Mouse (Mus musculus): ENCODE data around the gene Sp2. TPM values are rescaled to one million over a fixed set of nuclear protein-coding genes. Genes with fewer than 3 reads are reported as not detected.

Sp2 gene
- total RNA-seq, 1 experiment = 5.4 TPM

DNA sequence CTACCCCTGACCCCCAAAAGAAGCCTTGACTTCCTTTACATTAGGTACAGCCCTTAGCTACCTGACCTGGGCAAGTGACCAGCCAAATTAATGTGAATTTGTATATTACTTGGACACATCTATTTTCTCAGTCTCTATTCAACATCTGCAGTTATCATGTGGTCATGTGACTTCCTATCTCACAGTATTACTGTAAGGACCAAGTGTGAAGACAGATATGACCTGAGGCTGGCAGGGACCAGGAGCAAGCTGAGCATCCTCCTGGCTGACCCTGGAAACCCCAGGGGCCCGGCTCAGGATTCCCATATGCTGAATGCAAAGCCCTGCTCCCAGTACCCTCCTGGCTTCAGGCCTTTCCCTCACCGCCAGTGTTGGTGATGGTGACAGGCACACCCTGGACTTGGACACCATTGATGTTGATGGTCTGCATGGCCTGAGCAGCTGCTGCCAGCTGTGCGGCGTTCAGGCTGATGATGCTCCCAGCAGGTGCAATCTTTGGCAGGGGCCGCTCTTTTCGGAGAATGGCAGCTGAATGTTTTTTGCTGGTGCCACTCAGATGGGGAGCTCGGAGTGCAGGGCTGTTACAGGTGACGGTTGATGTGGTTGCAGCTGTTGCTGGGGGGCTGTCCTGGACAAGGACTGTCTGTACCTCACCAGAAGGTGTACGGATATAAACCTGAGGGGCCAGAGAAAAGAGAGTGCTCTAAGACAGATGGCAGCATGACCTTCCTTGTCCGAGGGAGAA lies 25.5 kb downstream of the Sp2 start:
- Histone ChIP-seq H3K4me3 (ENCODE audit: insufficient read depth in 1 of 2, low read depth in 1 of 2, low read length in 2 of 2, poor library complexity in 1 of 2, severe bottlenecking in 1 of 2) (no peak overlapping the region), H3K9me3 (ENCODE audit: control insufficient read depth, insufficient read depth, low read depth, low read length) (no peaks in the 10 kb centered on the region), H3K9ac (ENCODE audit: insufficient read depth, low read depth, low read length, poor library complexity, severe bottlenecking) (no peak overlapping the region), H3K4me1 (ENCODE audit: control insufficient read depth in 2 of 2, insufficient read depth in 2 of 2, low read length in 2 of 2, poor library complexity in 1 of 2) (peaks cover 9 to 28% of the 10 kb centered on the region in 2 experiments), H3K27ac (ENCODE audit: insufficient read depth, low read depth, low read length, poor library complexity, severe bottlenecking) (no peak overlapping the region), H3K36me3 (ENCODE audit: control insufficient read depth, insufficient read depth, low read length, poor library complexity, severe bottlenecking) (peaks cover 65% of the 10 kb centered on the region)
- DNase-seq (ENCODE audit: low read depth, low spot score) = no peak
- in situ Hi-C loops (cut with MboI; ENCODE audit: low sequenced_read_pairs in 2 of 2, unreplicated experiment in 2 of 2) = no loop called here
- no peak for TF ChIP-seq HCFC1 (IDR thresholded peaks at IDR 0.05; ENCODE audit: borderline replicate concordance, insufficient read depth, low read length)
- no peak for TF ChIP-seq CHD2 (IDR thresholded peaks at IDR 0.05; ENCODE audit: low read depth, low read length)
- TF ChIP-seq MAFK (IDR thresholded peaks at IDR 0.05; ENCODE audit: insufficient read depth, low read depth, low read length) = no peak
- TF ChIP-seq ZC3H11A (IDR thresholded peaks at IDR 0.05; ENCODE audit: borderline replicate concordance, low read depth, low read length) = no peak

DNA sequence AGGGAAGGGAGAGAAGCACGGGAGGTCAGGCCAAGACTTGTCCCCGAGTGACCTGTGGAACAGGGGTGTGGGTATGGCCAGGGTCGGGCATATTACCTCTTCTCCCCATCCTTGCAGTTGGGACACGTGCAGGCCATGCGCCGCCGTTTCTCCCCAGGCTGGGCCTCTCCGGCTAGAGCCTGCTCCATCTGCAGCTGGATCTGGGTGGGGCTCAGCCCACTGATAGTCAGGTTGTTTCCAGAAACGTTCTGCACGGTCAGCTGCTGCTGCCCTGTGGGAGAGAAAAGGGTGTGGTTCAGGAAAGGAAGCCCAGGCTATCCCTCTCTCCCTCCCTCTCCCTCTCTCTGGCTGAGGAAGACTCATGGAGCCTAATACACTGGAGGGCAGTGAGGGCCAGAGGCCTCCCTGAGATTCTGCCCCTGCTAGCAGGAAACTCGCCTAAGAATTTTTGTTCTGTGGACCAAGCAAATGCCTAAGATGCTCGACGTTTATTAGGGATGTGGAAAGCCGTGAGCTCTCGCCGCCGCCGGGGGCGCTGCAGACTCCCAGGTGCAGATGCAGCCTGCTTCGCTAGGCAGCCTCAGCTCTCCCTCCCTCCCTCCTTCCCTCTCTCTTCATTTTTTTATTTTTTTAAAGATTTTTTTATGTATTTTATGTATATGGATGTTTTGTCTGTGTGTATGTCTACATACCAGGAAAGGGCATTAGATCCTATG lies 26.6 kb downstream of the Sp2 start:
- peak overlapping the region; percentile 74 for H3K9ac ChIP-seq (ENCODE audit: insufficient read depth, low read depth, low read length, poor library complexity, severe bottlenecking)
- H3K9me3 ChIP-seq (ENCODE audit: control insufficient read depth, insufficient read depth, low read depth, low read length) = no peaks in the 10 kb centered on the region
- H3K4me1 ChIP-seq (ENCODE audit: control insufficient read depth in 2 of 2, insufficient read depth in 2 of 2, low read length in 2 of 2, poor library complexity in 1 of 2) = peaks cover 9 to 23% of the 10 kb centered on the region in 2 experiments
- H3K27ac ChIP-seq (ENCODE audit: insufficient read depth, low read depth, low read length, poor library complexity, severe bottlenecking) = peak overlapping the region; percentile 59
- TF ChIP-seq HCFC1 (IDR thresholded peaks at IDR 0.05; ENCODE audit: borderline replicate concordance, insufficient read depth, low read length) (peak; percentile 39; the same call in 1 of the 2 replicates), MAFK (IDR thresholded peaks at IDR 0.05; ENCODE audit: insufficient read depth, low read depth, low read length) (no peak), CHD2 (IDR thresholded peaks at IDR 0.05; ENCODE audit: low read depth, low read length) (no peak), ZNF384 (IDR thresholded peaks at IDR 0.05; ENCODE audit: low read depth, low read length) (peak; percentile 38; the same call in 1 of the 2 replicates)
- in situ Hi-C loops (cut with MboI; ENCODE audit: low sequenced_read_pairs in 2 of 2, unreplicated experiment in 2 of 2) = no loop called here
- peaks cover 66% of the 10 kb centered on the region for H3K36me3 ChIP-seq (ENCODE audit: control insufficient read depth, insufficient read depth, low read length, poor library complexity, severe bottlenecking)
- no peak for DNase-seq (ENCODE audit: low read depth, low spot score)
- H3K4me3 ChIP-seq (ENCODE audit: insufficient read depth in 1 of 2, low read depth in 1 of 2, low read length in 2 of 2, poor library complexity in 1 of 2, severe bottlenecking in 1 of 2) = peak overlapping the region; percentile 13 to 53; a peak in 3 of 4 replicates

DNA sequence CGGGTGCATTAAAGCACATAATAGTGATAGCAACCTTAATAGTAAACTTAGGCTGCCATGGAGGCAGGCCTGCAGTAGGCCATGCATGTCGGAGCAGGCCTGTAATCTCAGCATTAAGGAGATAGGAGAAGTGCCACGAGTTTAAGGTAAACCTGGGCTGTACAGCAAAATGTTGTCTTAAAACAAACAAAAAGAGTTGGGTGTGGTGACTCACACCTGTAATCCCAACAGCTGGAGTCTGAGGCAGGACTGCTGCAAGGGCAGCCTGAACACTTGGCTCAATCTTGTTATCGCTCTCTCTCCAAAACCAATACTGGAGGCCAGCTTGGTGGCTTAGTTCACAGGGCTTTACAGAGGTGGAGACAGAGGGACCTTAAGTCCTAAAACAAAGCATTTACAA lies 27.7 kb downstream of the Sp2 start:
- no peaks in the 10 kb centered on the region for H3K9me3 ChIP-seq (ENCODE audit: control insufficient read depth, insufficient read depth, low read depth, low read length)
- no peak for TF ChIP-seq MAFK (IDR thresholded peaks at IDR 0.05; ENCODE audit: insufficient read depth, low read depth, low read length)
- TF ChIP-seq ZNF384 (IDR thresholded peaks at IDR 0.05; ENCODE audit: low read depth, low read length) = no peak
- no peak for TF ChIP-seq ZC3H11A (IDR thresholded peaks at IDR 0.05; ENCODE audit: borderline replicate concordance, low read depth, low read length)
- peak overlapping the region; percentile 74; the same call in 1 of the 2 replicates for H3K9ac ChIP-seq (ENCODE audit: insufficient read depth, low read depth, low read length, poor library complexity, severe bottlenecking)
- peaks cover 59% of the 10 kb centered on the region for H3K36me3 ChIP-seq (ENCODE audit: control insufficient read depth, insufficient read depth, low read length, poor library complexity, severe bottlenecking)
- DNase-seq (ENCODE audit: low read depth, low spot score) = no peak
- peak overlapping the region; percentile 13 to 53; a peak in 3 of 4 replicates for H3K4me3 ChIP-seq (ENCODE audit: insufficient read depth in 1 of 2, low read depth in 1 of 2, low read length in 2 of 2, poor library complexity in 1 of 2, severe bottlenecking in 1 of 2)
- peaks cover 9 to 20% of the 10 kb centered on the region in 2 experiments for H3K4me1 ChIP-seq (ENCODE audit: control insufficient read depth in 2 of 2, insufficient read depth in 2 of 2, low read length in 2 of 2, poor library complexity in 1 of 2)
- peak overlapping the region; percentile 8; the same call in 1 of the 2 replicates for H3K27ac ChIP-seq (ENCODE audit: insufficient read depth, low read depth, low read length, poor library complexity, severe bottlenecking)
- in situ Hi-C loops (cut with MboI; ENCODE audit: low sequenced_read_pairs in 2 of 2, unreplicated experiment in 2 of 2) = no loop called here

DNA sequence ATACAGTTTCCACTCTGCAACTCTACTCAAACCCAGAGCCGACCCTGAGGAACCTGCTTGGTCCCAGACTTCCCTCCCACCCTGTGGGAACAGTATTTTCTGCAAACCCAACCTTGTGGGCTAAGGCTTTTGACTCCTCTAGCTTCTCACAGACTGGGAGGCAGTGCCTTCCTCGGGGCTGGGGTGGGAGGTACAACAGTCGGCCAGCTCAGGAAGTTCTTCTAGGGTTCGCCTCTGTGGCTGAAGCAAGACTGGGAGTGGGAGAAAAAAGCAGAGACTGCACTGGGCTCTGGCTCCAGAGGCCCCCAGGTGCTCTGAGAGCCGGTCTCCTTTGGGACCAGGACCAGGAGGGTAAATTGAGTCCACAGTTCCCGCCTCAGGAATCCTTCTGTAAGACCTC lies 29.9 kb downstream of the Sp2 start:
- TF ChIP-seq HCFC1 (IDR thresholded peaks at IDR 0.05; ENCODE audit: borderline replicate concordance, insufficient read depth, low read length) (no peak), ZC3H11A (IDR thresholded peaks at IDR 0.05; ENCODE audit: borderline replicate concordance, low read depth, low read length) (no peak), MAFK (IDR thresholded peaks at IDR 0.05; ENCODE audit: insufficient read depth, low read depth, low read length) (no peak), CHD2 (IDR thresholded peaks at IDR 0.05; ENCODE audit: low read depth, low read length) (no peak), ZNF384 (IDR thresholded peaks at IDR 0.05; ENCODE audit: low read depth, low read length) (no peak)
- in situ Hi-C loops (cut with MboI; ENCODE audit: low sequenced_read_pairs in 2 of 2, unreplicated experiment in 2 of 2) = no loop called here
- Histone ChIP-seq H3K36me3 (ENCODE audit: control insufficient read depth, insufficient read depth, low read length, poor library complexity, severe bottlenecking) (peaks cover 44% of the 10 kb centered on the region), H3K9me3 (ENCODE audit: control insufficient read depth, insufficient read depth, low read depth, low read length) (no peaks in the 10 kb centered on the region), H3K9ac (ENCODE audit: insufficient read depth, low read depth, low read length, poor library complexity, severe bottlenecking) (no peak overlapping the region), H3K4me1 (ENCODE audit: control insufficient read depth in 2 of 2, insufficient read depth in 2 of 2, low read length in 2 of 2, poor library complexity in 1 of 2) (peaks cover 9 to 20% of the 10 kb centered on the region in 2 experiments), H3K27ac (ENCODE audit: insufficient read depth, low read depth, low read length, poor library complexity, severe bottlenecking) (no peak overlapping the region), H3K4me3 (ENCODE audit: insufficient read depth in 1 of 2, low read depth in 1 of 2, low read length in 2 of 2, poor library complexity in 1 of 2, severe bottlenecking in 1 of 2) (no peak overlapping the region)
- no peak for DNase-seq (ENCODE audit: low read depth, low spot score)

Measured in ES-E14 (cell line).